Mouse (Mus musculus) heart, postnatal 4 days (tissue): ENCODE results near the gene Ubash3a. TPM values are rescaled to one million over a fixed set of nuclear protein-coding genes. Genes with fewer than 3 reads are reported as not detected.

ENCODE experiments used
- DNase-seq: peaks from one replicate; pipeline ENCODE4 v3.0.0; 2021
- total RNA-seq, 2 experiments: library from RNA; stranded (reverse); gene quantifications; 2 replicates each; pipeline ENCODE4 v1.2.3; 2021

The Ubash3a gene
- total RNA-seq, 2 experiments from 2014 or later, result 0.12 to 0.23 TPM

GRCm38 (mm10) chr17:31281830-31282686, 74.4 kb downstream of the Ubash3a start:
- no peak for DNase-seq

GRCm38 (mm10) chr17:31282687-31283053, 75.0 kb downstream of the Ubash3a start:
- DNase-seq, result no peak

GRCm38 (mm10) chr17:31285867-31286266, 78.2 kb downstream of the Ubash3a start:
- DNase-seq, result no peak

GRCm38 (mm10) chr17:31286492-31286891, 78.8 kb downstream of the Ubash3a start, which contains the start of gene Slc37a1:
TSS of gene Slc37a1 (plus strand) at chr17:31286792.
- DNase-seq, result no peak

- DNase-seq, result no peak
Observed at GRCm38 (mm10) chr17:31287216-31287615, 79.5 kb downstream of the Ubash3a start.

- DNase-seq, result no peak
Observed at GRCm38 (mm10) chr17:31288999-31289726, 81.5 kb downstream of the Ubash3a start.

GRCm38 (mm10) chr17:31290311-31290710, 82.6 kb downstream of the Ubash3a start:
- no peak for DNase-seq

GRCm38 (mm10) chr17:31290859-31291258, 83.2 kb downstream of the Ubash3a start:
- no peak for DNase-seq

- no peak for DNase-seq
Observed at GRCm38 (mm10) chr17:31294363-31295214, 86.9 kb downstream of the Ubash3a start.

GRCm38 (mm10) chr17:31295215-31295891, 87.7 kb downstream of the Ubash3a start:
- DNase-seq, result peak; percentile 46

- DNase-seq, result peak; percentile 86
Observed at GRCm38 (mm10) chr17:31295892-31296781, 88.5 kb downstream of the Ubash3a start.

Other genes starting within 250 kb of the Ubash3a start
- gene Abcg1, start 150.2 kb upstream of the Ubash3a start, total RNA-seq, result 1 to 10 TPM; 5.3 to 7.8 TPM
- not detected for gene Tff3, start 78.2 kb upstream of the Ubash3a start, total RNA-seq
- gene Tff2, start 63.6 kb upstream of the Ubash3a start, total RNA-seq, result not detected
- not detected for gene Tff1, start 42.6 kb upstream of the Ubash3a start, total RNA-seq
- not detected for gene Tmprss3, start 8.9 kb upstream of the Ubash3a start, total RNA-seq
- 1 to 10 TPM; 1.7 to 2.4 TPM for gene Rsph1, start 69.5 kb downstream of the Ubash3a start, total RNA-seq
- gene Slc37a1, start 78.9 kb downstream of the Ubash3a start, total RNA-seq, result 10 to 100 TPM; 10.8 to 11.6 TPM
- gene Pde9a, start 178.3 kb downstream of the Ubash3a start, total RNA-seq, result 10 to 100 TPM in 1 of 2 experiments, 1 to 10 TPM in 1; 9.2 to 11.3 TPM